Mouse (Mus musculus) embryonic facial prominence, embryonic 15.5 days (tissue): Measurements from ENCODE around the gene Spata31. TPM values are rescaled to one million over a fixed set of nuclear protein-coding genes. Genes with fewer than 3 reads are reported as not detected.
A peak's percentile ranks its signal among the peaks of the same experiment; 100 is the strongest.

Experiments
- ATAC-seq: fragments of 200-750 bp; cut with Nextera tagmentation; 2 replicates; pipeline ENCODE4 v1.8.0; 2017; ENCODE audit warnings: low read depth, moderate TSS enrichment; ENCODE audit not compliant: insufficient number of reproducible peaks, low FRiP score, low TSS enrichment
- H3K27ac ChIP-seq: fragments of 300-500 bp; sonication (generic); replicated peaks from 2 replicates; pipeline ENCODE4 v1.5.1; 2015; ENCODE audit warnings: mild to moderate bottlenecking, inconsistent platforms
- H3K27me3 ChIP-seq: fragments of 300-500 bp; sonication (generic); 2 replicates; pipeline ENCODE4 v1.6.1; 2015; ENCODE audit warnings: inconsistent platforms
- H3K36me3 ChIP-seq: fragments of 300-500 bp; sonication (generic); 2 replicates; pipeline ENCODE4 v1.6.1; 2015; ENCODE audit warnings: mild to moderate bottlenecking, inconsistent platforms
- H3K4me1 ChIP-seq: fragments of 300-500 bp; sonication (generic); 2 replicates; pipeline ENCODE4 v1.6.1; 2015; ENCODE audit warnings: inconsistent platforms
- H3K4me2 ChIP-seq: fragments of 300-500 bp; sonication (generic); replicated peaks from 2 replicates; pipeline ENCODE4 v1.6.1; 2015; ENCODE audit warnings: mild to moderate bottlenecking, inconsistent platforms
- H3K4me3 ChIP-seq: fragments of 300-500 bp; sonication (generic); replicated peaks from 2 replicates; pipeline ENCODE4 v1.5.1; 2015; ENCODE audit warnings: mild to moderate bottlenecking, inconsistent platforms
- H3K9ac ChIP-seq: fragments of 300-500 bp; sonication (generic); 2 replicates; pipeline ENCODE4 v1.6.1; 2015; ENCODE audit warnings: inconsistent platforms
- H3K9me3 ChIP-seq: fragments of 300-500 bp; sonication (generic); replicated peaks from 2 replicates; pipeline ENCODE4 v1.6.1; 2016; ENCODE audit warnings: inconsistent platforms
- WGBS: fragments of 180-500 bp; shearing (Covaris S2); methylation state at CpG from one replicate; pipeline ENCODE4 v1.1.7; 2015; 5-methylcytosine and 5-hydroxymethylcytosine counted together
- polyA plus RNA-seq: library from polyadenylated mRNA; unstranded; fragments of >200 nt; fragmentation: Nextera tagmentation; extraction: Ambion mirVana; gene quantifications from 2 replicates; pipeline ENCODE4 v1.2.1, GENCODE M21; 2015

The Spata31 gene
- not detected in 2 replicates for polyA plus RNA-seq

DNA sequence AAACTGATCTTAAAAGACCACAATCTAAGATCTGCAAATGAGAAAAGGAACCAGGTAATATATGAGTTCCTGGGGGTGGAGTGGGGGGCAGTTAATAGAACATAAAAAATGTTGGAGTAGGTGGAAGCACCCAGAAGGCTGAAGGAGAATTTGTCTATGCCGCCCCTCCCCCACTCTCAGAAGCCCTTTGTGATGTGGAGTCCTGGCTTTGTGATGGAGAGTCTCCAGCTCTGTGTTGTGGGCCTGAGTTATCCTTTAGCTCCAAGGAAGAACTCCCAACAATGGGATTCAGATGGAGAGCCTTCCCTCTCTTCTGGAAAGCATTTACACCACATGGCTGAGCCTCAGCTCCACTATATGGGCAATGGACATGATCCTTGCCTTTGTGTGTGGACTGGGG is at the start of gene Spata31:
Gene Spata31, plus strand, starts transcription at position 216 of the 400 bp plus-strand sequence.
- H3K27me3 ChIP-seq: no peaks in the 10 kb centered on the region
- H3K36me3 ChIP-seq: no peaks in the 10 kb centered on the region
- no peak within 1 kb of the TSS for H3K4me3 ChIP-seq
- no peak for ATAC-seq
- no peak within 1 kb of the TSS for H3K4me2 ChIP-seq
- no peak within 1 kb of the TSS for H3K9ac ChIP-seq
- WGBS: 70% methylated on average over 1 of the region's 1 CpGs
- H3K4me1 ChIP-seq: no peaks in the 10 kb centered on the region
- no peaks in the 10 kb centered on the region for H3K9me3 ChIP-seq
- no peak within 1 kb of the TSS for H3K27ac ChIP-seq

DNA sequence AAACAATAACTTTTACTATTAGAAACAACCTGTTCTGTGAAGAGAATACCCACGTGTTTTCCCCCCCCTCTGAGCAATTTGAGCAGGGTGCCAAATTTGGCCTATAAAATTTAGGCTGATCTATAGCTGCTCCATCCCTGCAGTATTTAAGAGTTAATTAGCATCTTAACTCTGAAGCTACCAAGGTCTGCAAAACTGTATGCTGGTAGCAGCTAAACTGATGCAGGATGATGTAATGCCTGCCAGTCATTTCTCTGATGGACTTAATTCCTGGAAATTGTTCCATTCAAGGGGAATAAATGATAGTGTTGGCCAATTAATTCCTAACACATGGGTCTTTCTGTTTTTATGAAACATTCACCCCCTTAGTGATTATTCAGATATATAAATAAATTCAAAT is 14.1 kb upstream of the Spata31 start:
- no peak overlapping the region for H3K27ac ChIP-seq

DNA sequence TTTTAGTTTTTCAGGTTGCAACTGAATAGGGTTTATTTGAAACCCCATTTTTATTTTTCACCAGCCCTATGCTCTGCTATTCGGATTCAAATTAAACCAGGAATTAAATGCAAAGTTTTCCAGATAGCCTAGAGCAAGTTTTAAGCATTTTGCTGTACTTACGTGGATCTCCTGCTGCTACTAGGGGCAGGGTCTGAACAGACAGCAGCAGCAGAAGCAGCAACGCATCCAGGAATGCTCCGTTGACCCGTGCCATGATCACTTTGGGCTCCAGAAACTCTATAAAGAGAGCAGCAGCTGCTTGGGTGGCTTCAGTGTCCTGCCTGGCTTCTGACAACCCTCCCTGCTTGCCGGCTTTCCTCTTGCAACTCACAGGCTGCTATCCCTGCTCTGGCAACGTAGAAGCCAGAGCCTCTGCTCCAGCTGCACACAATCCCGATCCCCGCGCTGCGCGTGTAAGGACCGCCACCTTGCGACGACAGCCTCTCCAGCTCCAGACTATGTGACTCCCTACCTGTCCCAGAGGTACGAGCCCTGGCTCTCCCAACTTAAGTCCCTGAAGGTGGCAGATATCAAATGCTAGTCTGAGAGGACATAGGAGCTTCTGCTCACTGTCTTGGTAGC is 13.5 kb upstream of the Spata31 start, which contains the start of gene Cntnap3:
Gene Cntnap3, minus strand, starts transcription at position 371 of the 624 bp plus-strand sequence.
- no peaks in the 10 kb centered on the region for H3K4me1 ChIP-seq
- peak within 1 kb of the TSS; percentile 23 for H3K4me2 ChIP-seq
- no peaks in the 10 kb centered on the region for H3K27me3 ChIP-seq
- H3K27ac ChIP-seq: no peak within 1 kb of the TSS
- H3K9ac ChIP-seq: no peak within 1 kb of the TSS
- WGBS: 6% methylated on average over 16 of the region's 16 CpGs
- H3K9me3 ChIP-seq: no peaks in the 10 kb centered on the region
- no peaks in the 10 kb centered on the region for H3K36me3 ChIP-seq
- no peak for ATAC-seq
- H3K4me3 ChIP-seq: no peak within 1 kb of the TSS

More for the DNA sequence above, 14.1 kb upstream of the Spata31 start:
- ATAC-seq: no peak
- no peak overlapping the region for H3K9ac ChIP-seq
- no peaks in the 10 kb centered on the region for H3K27me3 ChIP-seq
- no peaks in the 10 kb centered on the region for H3K4me1 ChIP-seq
- H3K36me3 ChIP-seq: no peaks in the 10 kb centered on the region
- H3K9me3 ChIP-seq: no peaks in the 10 kb centered on the region
- H3K4me2 ChIP-seq: no peak overlapping the region
- WGBS: 38% methylated on average over 1 of the region's 1 CpGs
- no peak overlapping the region for H3K4me3 ChIP-seq

Other genes starting within 250 kb of the Spata31 start
- gene Cntnap3, start 13.5 kb upstream of the Spata31 start, polyA plus RNA-seq: 0.15 and 0.20 TPM in 2 replicates
- gene Spata31d1c, start 115.7 kb downstream of the Spata31 start, polyA plus RNA-seq: not detected in 2 replicates
- not detected in 2 replicates for gene Prss47, start 135.4 kb downstream of the Spata31 start, polyA plus RNA-seq
- gene Mfsd14b, start 195.6 kb downstream of the Spata31 start, polyA plus RNA-seq: 62.2 and 65.5 TPM in 2 replicates
- gene Olfr465-ps1, start 220.7 kb downstream of the Spata31 start, polyA plus RNA-seq: not detected in 2 replicates
- not detected in 2 replicates for gene Olfr466, start 232.8 kb downstream of the Spata31 start, polyA plus RNA-seq